Mouse (Mus musculus) liver, embryonic 14.5 days (tissue): ENCODE measurements around the gene Med12l. TPM values are rescaled to one million over a fixed set of nuclear protein-coding genes. Genes with fewer than 3 reads are reported as not detected.
A peak's percentile ranks its signal among the peaks of the same experiment; 100 is the strongest.

Experiments
- ATAC-seq: fragments of 200-750 bp; cut with Nextera tagmentation; 2 replicates; pipeline ENCODE4 v1.8.0; 2017; ENCODE audit warnings: moderate number of reproducible peaks, mild to moderate bottlenecking, moderate library complexity; ENCODE audit not compliant: insufficient read depth
- DNase-seq, 3 experiments: peaks; one replicate each; pipeline ENCODE4 v3.0.0-alpha.2; 2012 to 2013; ENCODE audit warnings: low read depth in 3 of 3, low spot score in 3 of 3
- H3K27ac ChIP-seq: fragments of 300-500 bp; sonication (generic); 2 replicates; pipeline ENCODE4 v1.5.1; 2014; ENCODE audit warnings: moderate library complexity, mild to moderate bottlenecking, control low read depth, inconsistent platforms
- H3K27me3 ChIP-seq: fragments of 300-500 bp; sonication (generic); 2 replicates; pipeline ENCODE4 v1.6.1; 2014; ENCODE audit warnings: mild to moderate bottlenecking, low read length, moderate library complexity; ENCODE audit not compliant: control insufficient read depth, insufficient read depth
- H3K36me3 ChIP-seq: fragments of 300-500 bp; sonication (generic); replicated peaks from 2 replicates; pipeline ENCODE4 v1.6.1; 2014; ENCODE audit warnings: low read depth; ENCODE audit not compliant: control insufficient read depth, insufficient read depth
- H3K4me1 ChIP-seq, 2 experiments: fragments of 200-500 bp in 1 of 2; fragments of 300-500 bp in 1 of 2; sonication (generic) in 1 of 2; replicated peaks; 2 replicates each; pipeline ENCODE4 v1.6.1; 2012 to 2014; ENCODE audit warnings: antibody characterized with exemption in 1 of 2, inconsistent platforms in 1 of 2, low read length in 1 of 2; ENCODE audit not compliant: control insufficient read depth in 2 of 2, insufficient read depth in 2 of 2
- H3K4me2 ChIP-seq: fragments of 300-500 bp; sonication (generic); 2 replicates; pipeline ENCODE4 v1.6.1; 2014; ENCODE audit warnings: low read depth, mild to moderate bottlenecking, control low read depth, moderate library complexity
- H3K4me3 ChIP-seq, 2 experiments: fragments of 200-500 bp in 1 of 2; fragments of 300-500 bp in 1 of 2; sonication (generic) in 1 of 2; 2 replicates each; pipeline ENCODE4 v1.5.1; 2012 to 2014; ENCODE audit warnings: low read depth in 2 of 2, low read length in 2 of 2, mild to moderate bottlenecking in 2 of 2, control low read depth in 1 of 2, inconsistent platforms in 1 of 2, moderate library complexity in 1 of 2; ENCODE audit not compliant: insufficient read depth in 1 of 2
- H3K9ac ChIP-seq: fragments of 300-500 bp; sonication (generic); replicated peaks from 2 replicates; pipeline ENCODE4 v1.6.1; 2014; ENCODE audit warnings: mild to moderate bottlenecking, control low read depth, moderate library complexity
- H3K9me3 ChIP-seq: fragments of 300-500 bp; sonication (generic); 2 replicates; pipeline ENCODE4 v1.6.1; 2016; ENCODE audit warnings: low read length, mixed read lengths; ENCODE audit not compliant: control insufficient read depth
- CTCF ChIP-seq: IDR thresholded peaks from 2 replicates; pipeline ENCODE4 v1.5.1; 2016; ENCODE audit warnings: antibody characterized with exemption, low read depth, control low read depth
- EP300 ChIP-seq: IDR thresholded peaks from 2 replicates; pipeline ENCODE4 v1.6.1; 2016; ENCODE audit warnings: antibody characterized with exemption, low read depth
- WGBS: fragments of 180-500 bp; shearing (Covaris S2); extraction: QIAGEN DNeasy Blood & Tissue Kit; methylation state at CpG from one replicate; pipeline ENCODE4 v1.1.7; 2014; ENCODE audit not compliant: insufficient replicate concordance; 5-methylcytosine and 5-hydroxymethylcytosine counted together
- polyA plus RNA-seq, 2 experiments: library from polyadenylated mRNA; depleted of rRNA in 1 of 2; stranded (reverse) in 1 of 2; unstranded in 1 of 2; fragments of >200 nt; fragmentation: Nextera tagmentation in 1 of 2; extraction: Ambion mirVana in 1 of 2; gene quantifications; 2 replicates each; pipeline versions ENCODE4 v1.2.1 to v1.2.3; 2012 to 2014

The Med12l gene
- polyA plus RNA-seq, 2 experiments, result 0.57 to 0.63 TPM

DNA sequence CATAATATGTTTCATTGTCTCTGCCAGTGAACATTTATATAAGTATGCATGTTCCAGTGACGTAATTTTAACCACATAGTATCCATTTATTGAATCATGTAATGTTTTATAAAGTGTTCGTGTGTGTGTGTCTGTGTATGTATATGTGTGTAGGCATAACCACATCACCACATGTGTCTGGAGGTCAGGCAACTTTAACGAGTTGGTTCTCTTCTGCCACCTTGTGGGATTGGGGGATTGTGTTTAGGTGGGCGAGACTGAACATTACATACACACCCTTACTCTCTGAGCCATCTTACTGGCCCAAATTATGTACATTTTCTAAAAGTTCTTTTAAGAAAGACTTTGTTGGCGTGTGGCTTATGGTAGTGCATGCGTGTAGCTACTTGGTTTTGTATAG lies 162.9 kb downstream of the Med12l start:
- DNase-seq, result no peak
- Histone ChIP-seq H3K27me3 (no peaks in the 10 kb centered on the region), H3K4me1 (peaks cover 0 to 7% of the 10 kb centered on the region in 2 experiments; a peak in 2 of 4 replicates), H3K4me2 (no peak overlapping the region), H3K36me3 (no peaks in the 10 kb centered on the region), H3K4me3 (no peak overlapping the region), H3K27ac (no peak overlapping the region), H3K9ac (no peak overlapping the region), H3K9me3 (no peaks in the 10 kb centered on the region)
- 48% methylated on average over 6 of the region's 6 CpGs for WGBS
- no peak for ATAC-seq
- TF ChIP-seq EP300 (no peak), CTCF (peak; percentile 27)

GRCm38 (mm10) chr3:59169215-59169614 lies 163.6 kb downstream of the Med12l start:
- Histone ChIP-seq H3K4me3 (no peak overlapping the region), H3K9me3 (no peaks in the 10 kb centered on the region), H3K4me1 (peaks cover 0 to 7% of the 10 kb centered on the region in 2 experiments; a peak in 2 of 4 replicates), H3K36me3 (no peaks in the 10 kb centered on the region), H3K4me2 (no peak overlapping the region), H3K9ac (no peak overlapping the region), H3K27ac (no peak overlapping the region), H3K27me3 (no peaks in the 10 kb centered on the region)
- no peak for TF ChIP-seq CTCF
- no peak for TF ChIP-seq EP300
- DNase-seq, result no peak
- 56% methylated on average over 4 of the region's 4 CpGs for WGBS
- ATAC-seq, result no peak

DNA sequence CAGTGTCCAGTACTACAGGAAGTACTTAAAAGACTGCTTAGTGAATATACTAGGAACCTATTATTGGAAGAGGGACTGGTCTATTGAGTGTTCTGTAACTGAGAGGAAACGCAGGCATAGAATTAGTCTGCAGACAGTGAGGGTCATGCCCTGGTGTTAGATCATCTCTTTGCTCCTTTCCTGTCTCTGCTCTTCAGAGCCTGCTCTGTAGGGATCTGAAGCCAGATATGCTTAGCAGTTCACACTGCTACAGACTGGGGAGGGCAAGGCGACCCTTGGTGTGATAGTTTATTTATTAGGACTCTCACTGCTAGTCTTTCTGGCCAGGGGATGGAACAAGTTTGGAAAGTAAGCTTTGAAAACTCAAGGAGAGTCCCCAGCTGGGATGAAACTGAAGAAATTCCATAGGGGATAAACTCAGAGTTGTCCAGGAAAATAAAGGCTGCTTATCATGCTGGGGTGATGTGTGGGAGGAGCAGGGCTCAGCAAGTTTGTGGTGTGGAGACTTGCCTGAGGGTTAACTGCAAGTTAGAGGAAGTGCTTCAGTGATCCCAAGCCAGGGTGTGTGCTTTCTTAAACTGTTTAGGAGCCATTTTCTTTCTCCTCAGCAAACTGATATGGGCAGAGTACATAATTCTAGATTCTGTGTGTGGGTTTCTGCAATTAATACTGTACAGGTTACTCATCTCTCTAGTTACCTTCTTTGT lies 164.4 kb downstream of the Med12l start:
- no peak for ATAC-seq
- DNase-seq, result no peak

DNA sequence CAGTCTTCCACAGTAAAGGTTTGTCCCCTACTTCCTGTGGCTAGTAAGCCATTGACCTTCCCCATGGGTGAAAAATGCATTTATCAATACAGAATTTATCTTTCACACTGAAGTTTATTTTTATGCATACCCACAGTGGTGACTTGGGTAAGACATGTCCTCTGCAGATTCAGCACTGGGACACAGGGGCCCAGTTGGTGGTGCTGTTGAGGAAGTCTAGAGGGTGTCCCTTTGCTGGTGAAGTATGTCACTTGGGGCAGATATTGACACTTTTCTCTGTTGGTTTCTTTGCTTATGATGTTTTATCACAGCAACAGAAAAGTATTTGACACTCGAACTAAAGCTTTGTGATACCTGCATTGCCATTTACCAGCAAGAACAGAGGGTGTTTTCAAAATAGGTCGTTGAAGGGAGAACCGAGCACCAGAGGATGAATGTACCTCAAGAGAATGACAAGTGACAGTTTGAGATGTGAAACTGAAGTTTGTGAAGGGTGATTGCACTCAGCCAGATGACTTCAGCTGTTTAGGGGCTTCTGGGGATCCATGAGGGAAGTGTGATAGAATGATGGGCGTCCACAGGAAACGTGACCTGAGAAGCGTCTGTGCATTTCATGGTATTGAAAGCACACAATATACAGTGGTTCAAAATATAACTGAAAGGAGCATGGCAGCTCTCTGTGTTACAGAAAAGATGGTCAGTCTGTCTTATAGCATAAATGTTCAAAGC lies 169.0 kb downstream of the Med12l start:
- Histone ChIP-seq H3K9ac (no peak overlapping the region), H3K4me2 (no peak overlapping the region), H3K27me3 (no peaks in the 10 kb centered on the region), H3K27ac (no peak overlapping the region), H3K9me3 (no peaks in the 10 kb centered on the region), H3K36me3 (no peaks in the 10 kb centered on the region), H3K4me3 (no peak overlapping the region), H3K4me1 (peaks cover 0 to 10% of the 10 kb centered on the region in 2 experiments; a peak in 2 of 4 replicates)
- no peak for DNase-seq
- WGBS, result 40% methylated on average over 6 of the region's 6 CpGs
- ATAC-seq, result no peak
- TF ChIP-seq CTCF (0 out of 2 replicates have a peak, but pooled peaks have one; percentile 6), EP300 (no peak)

More for the DNA sequence above, 164.4 kb downstream of the Med12l start:
- Histone ChIP-seq H3K36me3 (no peaks in the 10 kb centered on the region), H3K9me3 (no peaks in the 10 kb centered on the region), H3K27ac (no peak overlapping the region), H3K27me3 (no peaks in the 10 kb centered on the region), H3K4me3 (no peak overlapping the region), H3K9ac (no peak overlapping the region), H3K4me1 (peaks cover 0 to 7% of the 10 kb centered on the region in 2 experiments; a peak in 2 of 4 replicates), H3K4me2 (no peak overlapping the region)
- no peak for TF ChIP-seq CTCF
- no peak for TF ChIP-seq EP300
- WGBS, result 41% methylated on average over 2 of the region's 2 CpGs

- H3K27ac ChIP-seq, result no peak overlapping the region
- 28% methylated on average over 5 of the region's 5 CpGs for WGBS
- H3K36me3 ChIP-seq, result no peaks in the 10 kb centered on the region
- no peak overlapping the region for H3K4me2 ChIP-seq
- no peaks in the 10 kb centered on the region for H3K27me3 ChIP-seq
- no peaks in the 10 kb centered on the region for H3K9me3 ChIP-seq
- no peak overlapping the region for H3K4me3 ChIP-seq
- no peak overlapping the region for H3K9ac ChIP-seq
- TF ChIP-seq EP300, result no peak
- peak; percentile 69 for TF ChIP-seq CTCF
- H3K4me1 ChIP-seq, result peaks cover 0 to 7% of the 10 kb centered on the region in 2 experiments; a peak in 1 of 4 replicates
- peak in 1 of 3 experiments; percentile 3 for DNase-seq
- ATAC-seq, result no peak
Measured at GRCm38 (mm10) chr3:59175234-59175633, 169.6 kb downstream of the Med12l start.
